Mouse (Mus musculus) embryonic facial prominence, embryonic 11.5 days (tissue): ENCODE data around the gene Pbp2. TPM values are rescaled to one million over a fixed set of nuclear protein-coding genes. Genes with fewer than 3 reads are reported as not detected.

Source experiments
- ATAC-seq: fragments of 200-750 bp; cut with Nextera tagmentation; replicated peaks from 2 replicates; pipeline ENCODE4 v1.8.0; 2017; ENCODE audit warnings: low read depth; ENCODE audit not compliant: insufficient number of reproducible peaks, low FRiP score, low TSS enrichment
- DNase-seq: peaks from one replicate; pipeline ENCODE4 v3.0.0-alpha.2; 2015; ENCODE audit warnings: low spot score
- H3K27ac ChIP-seq: fragments of 300-500 bp; sonication (generic); replicated peaks from 2 replicates; pipeline ENCODE4 v1.5.1; 2014; ENCODE audit warnings: mild to moderate bottlenecking, low read depth, low read length, control low read depth
- H3K27me3 ChIP-seq: fragments of 300-500 bp; sonication (generic); 2 replicates; pipeline ENCODE4 v1.6.1; 2014; ENCODE audit warnings: mild to moderate bottlenecking, low read length, moderate library complexity, mixed read lengths; ENCODE audit not compliant: control insufficient read depth, insufficient read depth
- H3K36me3 ChIP-seq: fragments of 300-500 bp; sonication (generic); replicated peaks from 2 replicates; pipeline ENCODE4 v1.6.1; 2014; ENCODE audit warnings: low read depth, mild to moderate bottlenecking, low read length, moderate library complexity, mixed read lengths; ENCODE audit not compliant: control insufficient read depth, insufficient read depth
- H3K4me1 ChIP-seq: fragments of 300-500 bp; sonication (generic); 2 replicates; pipeline ENCODE4 v1.6.1; 2014; ENCODE audit warnings: low read length, mixed read lengths; ENCODE audit not compliant: control insufficient read depth, insufficient read depth
- H3K4me2 ChIP-seq: fragments of 300-500 bp; sonication (generic); 2 replicates; pipeline ENCODE4 v1.6.1; 2014; ENCODE audit warnings: low read depth, mild to moderate bottlenecking, control low read depth, low read length, moderate library complexity
- H3K4me3 ChIP-seq: fragments of 300-500 bp; sonication (generic); 2 replicates; pipeline ENCODE4 v1.5.1; 2014; ENCODE audit warnings: low read depth, low read length, control low read depth
- H3K9ac ChIP-seq: fragments of 300-500 bp; sonication (generic); replicated peaks from 2 replicates; pipeline ENCODE4 v1.6.1; 2014; ENCODE audit warnings: mild to moderate bottlenecking, control low read depth, low read length
- H3K9me3 ChIP-seq: fragments of 300-500 bp; sonication (generic); replicated peaks from 2 replicates; pipeline ENCODE4 v1.6.1; 2016; ENCODE audit warnings: mild to moderate bottlenecking, low read length, inconsistent platforms, mixed read lengths; ENCODE audit not compliant: control insufficient read depth
- WGBS: fragments of 180-500 bp; shearing (Covaris S2); extraction: QIAGEN DNeasy Blood & Tissue Kit; methylation state at CpG from one replicate; pipeline ENCODE4 v1.1.7; 2014; 5-methylcytosine and 5-hydroxymethylcytosine counted together
- polyA plus RNA-seq: library from polyadenylated mRNA; unstranded; fragments of >200 nt; fragmentation: Nextera tagmentation; extraction: Ambion mirVana; gene quantifications from 2 replicates; pipeline ENCODE4 v1.2.1, GENCODE M21; 2014

The Pbp2 gene
- polyA plus RNA-seq, 1 experiment from 2014 or later, result not detected

GRCm38 (mm10) chr6:135262565-135262964, 47.6 kb downstream of the Pbp2 start:
- ATAC-seq (no peak), DNase-seq (no peak)
- no peaks in the 10 kb centered on the region for H3K27me3 ChIP-seq
- no peak overlapping the region for H3K4me3 ChIP-seq
- no peaks in the 10 kb centered on the region for H3K9me3 ChIP-seq
- H3K4me2 ChIP-seq, result no peak overlapping the region
- 72% methylated on average over 2 of the region's 2 CpGs for WGBS
- no peaks in the 10 kb centered on the region for H3K36me3 ChIP-seq
- H3K4me1 ChIP-seq, result no peaks in the 10 kb centered on the region
- no peak overlapping the region for H3K27ac ChIP-seq
- no peak overlapping the region for H3K9ac ChIP-seq

GRCm38 (mm10) chr6:135261124-135261523, 49.1 kb downstream of the Pbp2 start:
- no peaks in the 10 kb centered on the region for H3K36me3 ChIP-seq
- H3K27ac ChIP-seq, result no peak overlapping the region
- ATAC-seq (no peak), DNase-seq (no peak)
- no peak overlapping the region for H3K4me2 ChIP-seq
- no peaks in the 10 kb centered on the region for H3K4me1 ChIP-seq
- no peaks in the 10 kb centered on the region for H3K9me3 ChIP-seq
- no peak overlapping the region for H3K9ac ChIP-seq
- WGBS, result 90% methylated on average over 9 of the region's 9 CpGs
- H3K4me3 ChIP-seq, result no peak overlapping the region
- H3K27me3 ChIP-seq, result no peaks in the 10 kb centered on the region

DNA sequence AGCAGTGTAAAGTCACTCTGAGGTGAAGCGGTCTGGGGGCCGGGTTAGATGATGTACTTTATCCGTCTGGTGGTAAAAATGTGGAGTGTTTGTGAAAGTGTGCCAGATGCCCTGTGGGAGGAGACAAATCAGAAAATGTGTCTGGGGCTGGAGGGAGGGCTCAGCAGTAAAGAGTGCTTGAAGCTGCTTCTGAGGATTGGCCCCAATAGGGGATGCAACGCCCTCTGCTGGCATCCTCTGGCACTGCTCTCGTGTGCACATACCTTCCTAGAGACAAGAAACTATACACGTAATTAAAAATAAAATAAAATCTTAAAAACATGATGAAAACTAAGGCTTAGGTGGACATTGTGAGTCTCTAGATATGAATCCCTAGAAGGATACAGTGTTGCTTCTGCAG, 49.8 kb downstream of the Pbp2 start:
- ATAC-seq, result no peak
- no peak overlapping the region for H3K27ac ChIP-seq
- DNase-seq, result no peak
- no peaks in the 10 kb centered on the region for H3K4me1 ChIP-seq
- no peak overlapping the region for H3K4me3 ChIP-seq
- H3K36me3 ChIP-seq, result no peaks in the 10 kb centered on the region
- H3K9me3 ChIP-seq, result no peaks in the 10 kb centered on the region
- H3K27me3 ChIP-seq, result no peaks in the 10 kb centered on the region
- 91% methylated on average over 6 of the region's 6 CpGs for WGBS
- H3K9ac ChIP-seq, result no peak overlapping the region
- no peak overlapping the region for H3K4me2 ChIP-seq

Other genes starting within 250 kb of the Pbp2 start
- gene Gprc5a, start 244.8 kb downstream of the Pbp2 start, polyA plus RNA-seq, result 2.0 and 2.3 TPM in 2 replicates
- gene Gprc5d, start 192.1 kb downstream of the Pbp2 start, polyA plus RNA-seq, result not detected in 2 replicates
- gene Fam234b, start 112.4 kb downstream of the Pbp2 start, polyA plus RNA-seq, result 25.0 and 25.2 TPM in 2 replicates
- gene Hebp1, start 112.4 kb downstream of the Pbp2 start, polyA plus RNA-seq, result 3.1 and 3.7 TPM in 2 replicates
- 0.46 TPM in 1 of 2 replicates, not detected in the other for gene Gsg1, start 56.1 kb downstream of the Pbp2 start, polyA plus RNA-seq
- 6.6 and 7.3 TPM in 2 replicates for gene Emp1, start 52.1 kb upstream of the Pbp2 start, polyA plus RNA-seq